Mouse (Mus musculus) kidney, adult 2 months (tissue): ENCODE measurements at regions not wholly inside any gene's neighbourhood (a gene's known extent, or its start where the extent isn't known, plus 50 kb on each side); places are given as distances from the start of the nearest gene placed in this dataset.

Experiments
- CTCF ChIP-seq: fragments of 200-500 bp; conservative IDR thresholded peaks from 2 replicates; pipeline ENCODE4 v1.5.1; 2011; ENCODE audit warnings: low read depth, mild to moderate bottlenecking, control low read depth, low read length, moderate library complexity, mixed read lengths; ENCODE audit not compliant: insufficient read depth, insufficient read length
- POLR2A ChIP-seq: fragments of 200-500 bp; IDR thresholded peaks from one replicate; pipeline ENCODE4 v1.6.1; 2011; ENCODE audit warnings: low read depth, low read length, control low read depth

DNA sequence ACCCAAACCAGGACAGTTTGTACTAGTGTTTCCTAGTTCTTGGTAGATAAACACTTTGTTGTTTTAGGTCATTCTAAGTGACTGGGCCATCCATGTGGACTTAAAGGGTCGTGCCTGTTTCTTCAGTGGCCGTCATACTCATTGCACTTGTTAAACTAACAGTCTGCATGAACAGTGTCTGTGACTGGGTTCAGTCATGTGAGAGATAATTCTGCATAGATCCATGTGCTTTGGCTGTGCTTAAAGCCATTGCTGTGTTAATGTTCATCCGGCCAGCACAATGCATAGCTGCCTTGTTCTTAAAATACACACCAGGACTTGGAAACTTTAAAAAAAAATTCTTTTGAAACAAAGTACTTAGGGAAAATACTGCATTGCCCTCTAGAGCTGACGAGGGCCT, 92.4 kb upstream of the Slc25a26 start:
- TF ChIP-seq CTCF: no peak
- no peak for TF ChIP-seq POLR2A
